Mouse (Mus musculus) heart, postnatal 10 days (tissue): ENCODE measurements around the gene Hrc. TPM values are rescaled to one million over a fixed set of nuclear protein-coding genes. Genes with fewer than 3 reads are reported as not detected.
A peak's percentile ranks its signal among the peaks of the same experiment; 100 is the strongest.
"Not testable (repeated sequence)": the region's sequence is repeated elsewhere in the genome, so short reads cannot be mapped to it uniquely, and the experiment has no call there.

ENCODE experiments used
- DNase-seq, 2 experiments: peaks; one replicate each; pipeline ENCODE4 v3.0.0; 2021
- intact Hi-C: fragments of 180-260 bp; cut with DNase I; formaldehyde crosslinking; loops from one replicate; pipeline ENCODE4 v1.15.1; 2025
- total RNA-seq, 2 experiments: library from RNA; stranded (reverse); gene quantifications; 2 replicates each; pipeline ENCODE4 v1.2.3; 2021

Hrc gene
- total RNA-seq, 2 experiments from 2014 or later = 320 to 351 TPM

- intact Hi-C loops = no loop called here
- peak; percentile 70 to 74 for DNase-seq
These were observed 2.2 kb upstream of the Hrc start for GRCm38 (mm10) chr7:45332685-45333425.

- intact Hi-C loops = no loop called here
- peak; percentile 93 to 95 for DNase-seq
These were observed 1.6 kb upstream of the Hrc start, which contains the start of gene Trpm4 for GRCm38 (mm10) chr7:45333431-45333982. Trpm4 (minus strand) TSS chr7:45333780.

- intact Hi-C loops = no loop called here
- DNase-seq = peak; percentile 59 to 71
These were observed 485 bp upstream of the Hrc start for GRCm38 (mm10) chr7:45334605-45335004.

- no peak for DNase-seq
- intact Hi-C loops = no loop called here
These were observed 1.2 kb downstream of the Hrc start for GRCm38 (mm10) chr7:45336319-45336718.

GRCm38 (mm10) chr7:45337469-45337868 lies 2.4 kb downstream of the Hrc start:
- intact Hi-C loops = no loop called here
- no peak for DNase-seq

GRCm38 (mm10) chr7:45338161-45338911 lies 3.2 kb downstream of the Hrc start:
- intact Hi-C loops = no loop called here
- DNase-seq = peak; percentile 35 to 46

- intact Hi-C loops = loop anchor here (2.0 kb wide), 1 partner anchor 31 kb away; no protein-coding TSS in a partner anchor
- DNase-seq = peak; percentile 68 to 70
These were observed 4.4 kb downstream of the Hrc start for GRCm38 (mm10) chr7:45339410-45340065.

- no peak for DNase-seq
- intact Hi-C loops = loop anchor here (2.0 kb wide), 1 partner anchor 31 kb away; no protein-coding TSS in a partner anchor
These were observed 5.0 kb downstream of the Hrc start for GRCm38 (mm10) chr7:45340066-45340442.

- DNase-seq = peak; percentile 54 to 63
- intact Hi-C loops = loop anchor here (2.0 kb wide), 1 partner anchor 32 kb away; no protein-coding TSS in a partner anchor
These were observed 5.6 kb downstream of the Hrc start for GRCm38 (mm10) chr7:45340669-45341068.

- intact Hi-C loops = loop anchor here (2.0 kb wide), 1 partner anchor 33 kb away; no protein-coding TSS in a partner anchor
- DNase-seq = peak; percentile 85 to 93
These were observed 6.2 kb downstream of the Hrc start for GRCm38 (mm10) chr7:45341303-45341702.

- DNase-seq = no peak
- intact Hi-C loops = no loop called here
These were observed 7.0 kb downstream of the Hrc start for GRCm38 (mm10) chr7:45342081-45342480.

- intact Hi-C loops = no loop called here
- peak in 1 of 2 experiments; percentile 37 for DNase-seq
These were observed 8.5 kb downstream of the Hrc start for GRCm38 (mm10) chr7:45343543-45343942.

- intact Hi-C loops = no loop called here
- no peak for DNase-seq
These were observed 11.8 kb downstream of the Hrc start for GRCm38 (mm10) chr7:45346905-45347304.

GRCm38 (mm10) chr7:45353041-45353440 lies 18.0 kb downstream of the Hrc start:
- intact Hi-C loops = no loop called here
- DNase-seq = no peak

- no peak for DNase-seq
- intact Hi-C loops = no loop called here
These were observed 20.4 kb downstream of the Hrc start for GRCm38 (mm10) chr7:45355318-45356020.

- intact Hi-C loops = no loop called here
These were observed 21.0 kb downstream of the Hrc start for GRCm38 (mm10) chr7:45356087-45356486.

GRCm38 (mm10) chr7:45359081-45359480 lies 24.0 kb downstream of the Hrc start:
- DNase-seq, intact Hi-C loops: not testable (repeated sequence)

More at GRCm38 (mm10) chr7:45356087-45356486, 21.0 kb downstream of the Hrc start:
- DNase-seq = no peak

- DNase-seq = no peak
- intact Hi-C loops = no loop called here
These were observed 25.5 kb downstream of the Hrc start for GRCm38 (mm10) chr7:45360404-45361125.

GRCm38 (mm10) chr7:45361243-45361804 lies 26.2 kb downstream of the Hrc start:
- intact Hi-C loops = no loop called here
- peak; percentile 61 to 63 for DNase-seq
